Mouse (Mus musculus) MEL (cell line): ENCODE results near the gene Hoxc4.

ENCODE experiments used
- CTCF ChIP-seq, 3 experiments: IDR thresholded peaks in 2 of 3; conservative IDR thresholded peaks in 1 of 3; 2 replicates each; pipeline ENCODE4 v1.5.1; 2011 to 2012; ENCODE audit warnings: low read length in 3 of 3, low read depth in 2 of 3, mild to moderate bottlenecking in 2 of 3, improper control_type of control experiment in 1 of 3, inconsistent platforms in 1 of 3, mixed read lengths in 1 of 3, moderate library complexity in 1 of 3; ENCODE audit not compliant: control insufficient read depth in 1 of 3, insufficient read depth in 1 of 3, poor library complexity in 1 of 3, severe bottlenecking in 1 of 3
- EP300 ChIP-seq, 2 experiments: IDR thresholded peaks; 2 replicates each; pipeline ENCODE4 v1.6.1; 2011; ENCODE audit warnings: improper control_type of control experiment in 2 of 2, low read length in 2 of 2, low read depth in 1 of 2, mild to moderate bottlenecking in 1 of 2
- NRF1 ChIP-seq: IDR thresholded peaks from 2 replicates; pipeline ENCODE4 v1.6.1; 2014; ENCODE audit warnings: low read depth, mild to moderate bottlenecking, inconsistent platforms, low read length, improper control_type of control experiment, moderate library complexity; ENCODE audit not compliant: poor library complexity, insufficient read depth, severe bottlenecking

DNA sequence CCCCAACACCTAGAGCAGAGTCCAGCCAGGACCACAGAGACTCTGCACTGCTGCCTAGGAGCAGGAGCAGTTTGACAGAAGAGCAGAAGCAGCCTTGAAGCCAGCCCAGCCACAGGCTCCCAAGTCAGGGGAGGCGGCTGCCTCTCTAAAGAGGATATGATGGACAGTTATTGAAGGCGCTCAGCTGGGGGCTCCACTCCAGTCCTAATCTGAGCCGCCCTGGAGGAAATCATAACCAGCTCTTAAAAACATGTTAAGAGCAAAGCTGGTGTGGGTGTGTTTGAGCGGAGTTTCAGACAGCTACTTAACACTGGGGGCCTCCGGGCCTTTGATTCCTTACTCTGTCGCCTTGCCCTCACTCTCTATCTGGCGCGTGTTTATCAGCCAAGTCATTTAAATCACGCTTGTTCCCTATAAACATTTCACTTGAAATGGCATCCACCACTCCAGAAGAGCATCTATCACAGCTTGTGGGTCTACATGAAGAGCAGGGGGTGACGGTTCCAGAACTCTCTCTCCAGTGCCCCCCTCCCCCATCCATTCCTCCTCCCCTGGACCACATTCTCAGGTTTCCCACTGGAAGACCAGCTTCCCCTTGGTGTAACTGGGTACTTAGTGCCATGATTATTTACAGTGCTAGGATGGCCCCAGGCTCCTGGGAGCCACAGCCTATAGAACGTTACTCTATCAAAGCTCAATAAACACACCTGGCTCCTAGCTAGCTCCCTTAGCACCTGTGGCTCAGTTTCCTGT is 56.1 kb downstream of the Hoxc4 start:
- TF ChIP-seq EP300 (IDR thresholded peaks at IDR 0.05; ENCODE audit: low read depth in 1 of 2, low read length in 2 of 2) (no peak), CTCF (IDR thresholded peaks at IDR 0.05 in 2 of 3, conservative IDR thresholded peaks at IDR 0.05 in 1 of 3; ENCODE audit: control insufficient read depth in 1 of 3, insufficient read depth in 1 of 3, low read depth in 2 of 3, low read length in 3 of 3, poor library complexity in 1 of 3, severe bottlenecking in 1 of 3) (no peak), NRF1 (no peak)
